Mouse (Mus musculus): ENCODE measurements around the gene Dhrs2.

DNA sequence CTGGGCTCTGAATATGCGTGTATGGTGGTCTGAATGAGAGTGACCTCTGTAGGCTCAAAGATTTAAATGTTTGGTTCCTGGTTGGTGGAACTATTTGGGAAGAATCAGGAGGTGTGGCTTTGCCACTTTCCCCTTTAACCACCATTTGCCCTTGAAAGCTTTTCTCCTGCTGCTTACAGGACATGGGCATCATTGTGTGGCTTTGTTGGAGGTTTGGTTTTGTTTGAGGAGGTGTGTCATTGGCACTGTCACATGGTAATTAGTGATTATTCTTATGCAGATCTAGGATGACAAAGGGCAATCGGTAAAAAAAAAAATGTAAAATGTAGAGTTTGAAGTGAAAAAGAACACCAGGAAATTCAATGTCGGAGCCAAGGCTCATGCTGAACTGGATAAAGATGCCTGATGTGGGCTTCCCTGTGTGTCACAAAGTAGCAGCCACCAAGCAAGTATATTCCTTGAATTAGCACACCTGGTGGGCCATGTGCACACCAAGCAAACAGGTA, 37.1 kb upstream of the Dhrs2 start:
- no peak for TF ChIP-seq EP300 (optimal IDR thresholded peaks at IDR 0.05)
- TF ChIP-seq CTCF (IDR thresholded peaks at IDR 0.05; ENCODE audit: low read depth) = no peak

All from stomach, postnatal 0 days (tissue).